Mouse (Mus musculus): ENCODE data around the gene Gramd1a. TPM values are rescaled to one million over a fixed set of nuclear protein-coding genes. Genes with fewer than 3 reads are reported as not detected.

Gene Gramd1a
- total RNA-seq, 2 experiments from 2014 or later, result 39.4 to 60.0 TPM

DNA sequence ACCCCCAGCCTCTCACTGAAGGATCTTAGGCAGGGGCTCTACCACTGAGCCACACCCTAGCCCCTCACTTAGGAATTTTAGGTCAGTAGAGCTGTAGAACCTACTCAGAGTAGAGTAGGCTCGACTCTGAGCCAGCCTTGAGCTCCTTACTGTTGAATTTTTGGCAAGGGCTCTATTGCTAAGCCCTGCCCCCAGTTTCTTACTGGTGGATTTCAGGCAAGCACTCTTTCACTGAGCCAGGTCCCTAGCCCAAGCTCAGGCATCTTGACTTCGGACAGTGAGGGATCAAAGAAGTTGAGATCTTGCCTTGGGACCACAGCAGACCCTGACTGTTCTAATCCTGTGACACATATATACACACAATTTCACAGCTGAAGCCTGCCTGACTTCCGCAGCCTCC lies 32.0 kb downstream of the Gramd1a start:
- no peak for DNase-seq

DNA sequence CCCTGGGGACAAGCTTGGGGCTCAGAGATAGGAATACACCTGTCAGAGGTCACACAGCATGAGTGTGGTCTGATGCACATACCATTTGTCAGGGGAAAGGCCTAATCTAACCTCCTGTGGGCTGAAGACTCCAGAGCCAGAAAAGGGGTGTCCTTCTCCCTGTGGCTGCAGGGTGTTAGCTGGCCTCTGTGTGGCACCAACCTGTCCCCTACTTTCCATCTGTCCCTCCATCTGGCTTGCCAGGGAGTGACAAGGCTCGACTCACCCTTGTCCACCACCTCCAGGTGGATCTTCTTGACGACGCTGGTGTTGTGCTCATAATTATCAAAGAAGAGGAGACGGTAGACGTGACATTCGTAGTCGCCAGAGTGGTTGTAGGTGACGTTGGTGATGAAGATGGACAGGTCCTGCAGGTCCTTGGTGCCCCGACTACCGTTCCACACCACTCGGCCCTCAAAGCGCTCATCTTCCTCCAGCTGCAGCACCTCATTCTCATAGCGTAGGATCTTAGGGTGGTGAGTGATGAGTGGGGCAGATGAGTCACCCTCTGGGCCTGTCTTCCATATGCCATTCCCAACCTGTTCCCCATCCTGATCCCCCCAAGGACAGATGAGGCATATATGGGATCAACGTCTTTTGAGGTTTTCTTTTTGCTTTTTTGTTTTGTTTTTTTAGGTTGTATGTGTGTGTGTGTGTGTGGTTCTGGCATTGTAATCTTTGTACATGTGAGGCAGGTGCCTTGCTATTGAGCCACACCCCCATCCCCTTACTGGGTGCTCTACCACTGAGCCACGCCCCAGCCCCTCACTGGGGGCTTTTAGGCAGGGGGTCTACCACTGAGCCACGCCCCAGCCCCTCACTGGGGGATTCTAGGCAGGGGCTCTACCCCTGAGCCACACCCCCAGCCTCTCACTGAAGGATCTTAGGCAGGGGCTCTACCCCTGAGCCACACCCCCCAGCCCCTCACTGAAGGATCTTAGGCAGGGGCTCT lies 32.8 kb downstream of the Gramd1a start:
- DNase-seq, result no peak

GRCm38 (mm10) chr7:31119556-31119955 lies 36.1 kb downstream of the Gramd1a start:
- no peak for DNase-seq

- peak; percentile 69 for DNase-seq
Observed at GRCm38 (mm10) chr7:31118486-31118885, 37.2 kb downstream of the Gramd1a start.

- DNase-seq, result no peak
Observed at GRCm38 (mm10) chr7:31117465-31117864, 38.2 kb downstream of the Gramd1a start.

GRCm38 (mm10) chr7:31116721-31117145 lies 39.0 kb downstream of the Gramd1a start:
- no peak for DNase-seq

GRCm38 (mm10) chr7:31115587-31116043 lies 40.1 kb downstream of the Gramd1a start:
- DNase-seq, result peak; percentile 79

DNA sequence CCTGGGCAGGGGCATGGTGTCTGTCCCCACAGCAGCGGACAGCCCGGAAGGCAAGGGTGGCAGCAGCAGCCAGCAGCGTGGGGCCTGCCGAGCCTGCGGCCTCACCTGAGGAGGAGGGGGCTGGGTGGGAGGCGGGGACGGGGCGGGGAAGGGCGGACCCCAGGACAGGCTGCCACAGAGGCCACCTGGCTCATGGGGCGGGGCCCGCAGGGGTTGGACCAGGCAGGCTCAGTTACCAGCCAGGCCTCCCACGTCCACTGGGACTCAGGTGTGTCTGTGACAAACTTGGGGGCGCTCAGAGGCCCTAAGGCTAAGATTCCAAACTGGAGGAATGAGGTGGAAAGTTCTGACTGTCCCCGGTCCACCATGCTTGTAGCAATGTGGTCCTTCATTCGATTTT lies 40.5 kb downstream of the Gramd1a start, which contains the start of gene Hpn:
Gene Hpn (minus strand): TSS at position 109 of the 400 bp plus-strand sequence.
- no peak for DNase-seq

- DNase-seq, result no peak
Observed at GRCm38 (mm10) chr7:31114646-31115045, 41.0 kb downstream of the Gramd1a start.

- no peak for DNase-seq
Observed at GRCm38 (mm10) chr7:31113800-31114199, 41.9 kb downstream of the Gramd1a start.

DNA sequence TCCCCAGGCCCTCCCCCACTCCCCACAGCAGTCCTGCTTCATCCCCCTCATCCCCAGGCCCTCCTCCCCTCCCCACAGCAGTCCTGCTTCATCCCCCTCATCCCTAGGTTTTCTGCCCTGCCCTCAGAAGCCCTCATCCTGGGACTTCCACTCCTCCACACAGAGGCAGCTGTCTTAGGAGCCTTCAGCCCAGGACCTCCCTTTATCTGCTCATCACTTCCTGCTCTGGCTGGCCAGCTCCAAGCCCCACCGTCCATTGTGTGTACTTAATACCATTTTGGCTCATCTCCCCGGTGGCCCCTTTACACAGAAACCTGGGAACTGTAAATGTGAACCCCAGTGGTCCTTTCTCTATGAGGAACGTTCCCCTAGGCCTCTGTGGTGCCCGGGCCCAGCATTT lies 43.7 kb downstream of the Gramd1a start:
- DNase-seq, result no peak

DNA sequence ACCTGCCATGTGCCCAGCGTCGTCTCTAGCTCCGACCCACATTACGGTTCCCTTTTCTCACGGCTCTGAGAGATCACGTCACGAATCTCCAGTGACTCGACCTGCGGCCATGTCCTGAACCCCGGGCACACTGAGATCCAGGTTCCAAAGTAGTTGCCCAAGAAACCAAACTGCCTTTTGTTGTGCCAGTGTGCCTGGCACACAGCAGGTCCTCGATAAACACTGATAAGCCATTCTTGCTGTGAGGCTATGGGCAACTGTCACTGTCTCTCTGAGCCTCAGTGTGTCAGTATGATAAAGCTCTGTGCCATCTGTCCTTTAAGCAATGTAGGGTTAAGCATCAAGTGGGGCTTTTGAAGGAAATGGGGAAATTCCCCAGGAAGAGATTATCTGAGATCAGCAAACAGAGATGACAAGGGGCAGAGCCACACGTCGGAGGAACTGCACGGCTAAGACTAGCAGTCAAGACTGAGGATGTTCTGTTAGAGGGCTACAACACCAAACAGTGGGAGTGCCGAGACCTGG lies 44.8 kb downstream of the Gramd1a start:
- no peak for DNase-seq

DNA sequence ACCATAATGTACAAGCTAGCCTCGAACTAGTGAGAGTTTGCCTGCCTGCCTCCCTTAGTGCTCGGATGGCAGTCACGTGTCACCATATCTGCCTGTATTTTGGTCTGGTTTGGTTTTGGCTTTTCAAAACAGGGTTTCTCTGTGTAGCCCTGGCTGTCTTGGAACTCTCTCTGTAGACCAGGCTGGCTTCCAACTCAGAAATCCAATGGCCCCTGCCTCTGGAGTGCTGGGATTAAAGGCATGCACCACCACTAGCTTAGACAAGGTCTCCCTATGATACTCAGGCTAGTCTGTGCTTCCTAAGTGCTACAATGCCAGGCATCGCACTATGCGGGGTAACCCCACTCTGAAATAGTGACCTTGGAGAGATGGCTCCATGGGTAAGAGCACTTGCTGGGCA lies 45.9 kb downstream of the Gramd1a start:
- DNase-seq, result no peak

DNA sequence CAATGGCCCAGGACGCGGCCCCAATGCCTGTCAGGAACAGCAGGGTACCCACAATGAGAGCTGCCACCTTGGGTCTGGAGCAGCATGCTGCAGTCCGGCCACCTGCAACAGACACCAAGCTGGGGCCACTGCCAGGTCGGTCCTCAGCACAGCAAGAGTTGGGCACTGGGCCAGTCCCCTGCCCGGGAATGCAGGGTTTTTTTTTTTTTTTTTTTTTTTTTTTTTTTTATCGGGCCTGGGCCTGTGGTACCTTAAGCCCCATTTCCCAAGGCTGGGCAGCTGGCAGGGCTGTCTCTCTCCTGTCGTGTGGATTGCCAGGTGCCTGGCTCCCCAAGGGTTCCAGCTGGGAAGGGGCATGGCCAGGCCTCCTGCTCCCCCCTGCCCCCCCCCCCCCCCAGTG lies 46.6 kb downstream of the Gramd1a start:
- peak; percentile 74 for DNase-seq

GRCm38 (mm10) chr7:31107781-31108180 lies 47.9 kb downstream of the Gramd1a start:
- DNase-seq, result no peak

DNA sequence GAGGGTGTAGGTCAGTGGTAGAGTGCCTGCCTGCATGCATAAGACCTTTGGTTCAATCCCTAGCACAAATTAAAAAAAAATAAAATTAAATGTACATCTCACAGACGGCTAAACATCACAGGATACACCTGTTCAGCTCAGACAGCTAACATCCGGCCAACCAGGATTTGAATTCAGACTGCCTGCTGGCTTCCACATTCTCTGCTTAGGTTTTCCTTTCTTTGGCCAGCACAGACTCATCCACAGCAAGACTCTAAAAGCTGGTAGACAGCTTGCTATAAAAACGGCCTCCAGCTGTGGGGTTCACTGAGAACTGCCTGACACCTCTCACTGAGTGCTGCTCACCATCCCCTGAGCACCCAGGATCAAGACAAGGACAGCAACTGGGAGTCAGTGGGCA lies 49.5 kb downstream of the Gramd1a start:
- no peak for DNase-seq

DNA sequence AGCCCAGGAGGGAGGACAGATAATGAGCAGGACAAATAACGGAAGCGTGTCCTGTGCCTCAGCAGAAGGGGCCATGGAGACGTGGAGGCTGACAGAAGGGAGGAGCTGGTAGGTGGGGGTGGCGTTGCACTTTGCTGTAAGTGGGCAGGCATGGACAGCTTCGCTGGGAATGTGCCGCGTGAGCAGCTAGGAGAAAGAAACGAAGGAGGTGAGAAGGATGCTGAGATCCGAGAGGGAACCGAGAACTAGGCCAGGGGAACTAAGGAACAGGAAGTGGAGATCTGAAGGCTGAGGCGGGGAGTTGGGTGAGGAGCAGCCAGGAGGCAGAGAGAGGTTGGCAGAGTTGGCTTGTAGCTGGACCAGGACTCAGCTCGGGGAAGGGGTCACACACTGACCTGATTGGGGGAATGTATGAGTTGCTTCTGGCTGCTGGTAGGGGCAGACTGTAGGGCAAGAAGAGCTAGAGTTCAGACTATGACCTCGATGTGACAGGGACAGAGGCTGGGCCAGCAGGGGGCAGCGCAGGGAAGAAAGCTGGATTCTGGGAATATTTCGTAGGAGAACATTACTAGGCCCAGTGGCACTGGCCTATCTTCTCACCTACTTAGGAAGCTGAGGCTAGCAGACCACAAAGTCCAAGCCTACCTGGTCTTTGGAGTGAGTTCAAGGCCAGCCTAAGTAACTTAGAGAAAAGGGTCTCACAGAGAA lies 50.5 kb downstream of the Gramd1a start:
- peak; percentile 86 for DNase-seq

DNA sequence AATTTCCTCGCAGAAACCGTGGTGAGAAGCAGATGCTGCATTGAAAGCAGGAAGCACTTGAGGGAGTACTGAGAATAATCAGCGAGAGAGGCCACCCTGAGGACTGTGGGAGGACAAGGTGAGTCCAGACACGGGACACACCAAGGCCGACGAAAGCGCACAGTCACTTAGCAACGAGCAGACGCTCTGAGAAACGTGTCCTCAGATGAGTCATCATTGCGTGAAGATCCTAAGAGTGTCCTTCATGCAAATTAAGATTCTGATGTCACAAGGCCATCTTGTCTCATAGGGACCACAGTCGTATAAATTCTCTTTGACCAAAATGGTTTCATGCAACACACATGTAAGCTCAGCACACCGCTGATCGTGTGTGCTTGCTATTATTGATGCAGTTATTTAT lies 54.9 kb downstream of the Gramd1a start:
- peak; percentile 61 for DNase-seq

DNA sequence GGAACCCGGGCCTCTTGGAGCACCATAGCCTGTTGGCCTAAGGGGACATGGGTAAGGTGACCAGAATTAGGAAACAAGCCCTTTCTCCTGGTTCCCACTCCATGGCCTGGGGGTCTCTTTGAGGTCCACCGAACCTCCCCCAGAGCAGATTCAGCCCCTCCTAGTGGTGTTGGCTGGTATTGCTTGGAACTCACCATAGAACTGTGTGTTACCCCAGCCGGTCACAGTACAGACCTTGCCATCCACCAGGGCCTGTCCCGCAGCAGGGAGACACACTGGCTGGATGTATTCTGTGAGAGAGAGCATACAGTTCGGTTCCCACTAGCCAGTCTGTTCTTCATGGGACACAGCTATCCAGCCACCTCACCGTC lies 56.1 kb downstream of the Gramd1a start:
- no peak for DNase-seq

GRCm38 (mm10) chr7:31098697-31099611 lies 56.7 kb downstream of the Gramd1a start:
- peak; percentile 61 for DNase-seq

- DNase-seq, result peak; percentile 94
Observed at GRCm38 (mm10) chr7:31097583-31098248, 58.0 kb downstream of the Gramd1a start.

Measured in adrenal gland, postnatal 10 days (tissue).